ENCODE assay signal across 31 mouse cellular contexts in genomic region chr6:108755936-108756335, GRCm38 (mm10). TPM values are rescaled to one million over a fixed set of nuclear protein-coding genes. Genes with fewer than 3 reads are reported as not detected.
A peak's percentile ranks its signal among the peaks of the same experiment; 100 is the strongest.
DNase-seq lines count a peak whose midpoint lies in the region; TF ChIP-seq lines count a peak whose summit lies in the region.
"Had no signal": no experiment of that assay in that cellular context is flagged by ENCODE, and none has a peak within 500 bp of the region (broad histone marks: within the 10 kb centered on the region; RNA-seq: fewer than 3 reads in every experiment).

No protein-coding gene starts in this region.

- no peak for DNase-seq in testis, postnatal 10 days (ENCODE audit: low spot score)
- DNase-seq in monocyte, adult 2 months (ENCODE audit: low read depth in 1 of 2, low spot score in 2 of 2) = peak; percentile 15 to 20
- DNase-seq in cerebellum, adult 9-10 months = no peak
- no peak for DNase-seq in urinary bladder, postnatal 10 days (ENCODE audit: low spot score)
- DNase-seq in cerebellum, adult 8-10 months = no peak
- DNase-seq: adrenal gland, adult 2 months; adrenal gland, postnatal 36 days; cerebellum, adult 2 months; cerebellum, postnatal 36 days; embryo, embryonic 11 days; gastrocnemius, postnatal 36 days; heart, adult 2 months; heart, postnatal 4 days; kidney, adult 2 months; kidney, postnatal 36 days; liver, embryonic 13.5 days; lung, adult 2 months; lung, postnatal 10 days; right cerebral cortex, postnatal 14 days had no signal

- H3K4me1 ChIP-seq in testis, adult 2 months (ENCODE audit: control insufficient read depth, insufficient read depth, low read length) = peaks cover 2% of the 10 kb centered on the region; the same call in 1 of the 2 replicates
- H3K4me1 ChIP-seq in bone marrow macrophage, adult 2 months (ENCODE audit: control insufficient read depth, insufficient read depth, low read length) = peaks cover 44% of the 10 kb centered on the region
- H3K4me1 ChIP-seq: embryonic facial prominence, embryonic 13.5 days; forebrain, embryonic 10.5 days; forebrain, embryonic 15.5 days; heart, embryonic 12.5 days; limb, embryonic 13.5 days; liver, embryonic 13.5 days; neural tube, embryonic 13.5 days had no signal

- TF ChIP-seq POLR2A in testis, adult 2 months (IDR thresholded peaks at IDR 0.05; ENCODE audit: control insufficient read depth, low read depth, low read length) = no peak
- no peak for TF ChIP-seq POLR2A in bone marrow macrophage, adult 2 months (IDR thresholded peaks at IDR 0.05; ENCODE audit: borderline replicate concordance, low read depth, low read length)

- H3K4me3 ChIP-seq in testis, adult 2 months (ENCODE audit: control insufficient read depth, low read depth, low read length) = peak overlapping the region; percentile 25; the same call in 1 of the 2 replicates
- no peak overlapping the region for H3K4me3 ChIP-seq in bone marrow macrophage, adult 2 months (ENCODE audit: insufficient read depth, low read length)
- H3K4me3 ChIP-seq: embryonic facial prominence, embryonic 13.5 days; forebrain, embryonic 10.5 days; forebrain, embryonic 15.5 days; heart, adult 2 months; heart, embryonic 12.5 days; layer of hippocampus, adult 2 months; left cerebral cortex, adult 2 months; limb, embryonic 13.5 days; liver, embryonic 13.5 days; neural tube, embryonic 13.5 days had no signal

- H3K27ac ChIP-seq in testis, adult 2 months (ENCODE audit: control insufficient read depth, insufficient read depth, low read depth, low read length) = no peak overlapping the region
- 0 out of 2 replicates have a peak overlapping the region, but pooled peaks have one; percentile 8 for H3K27ac ChIP-seq in bone marrow macrophage, adult 2 months (ENCODE audit: insufficient read depth, low read depth, low read length)
- H3K27ac ChIP-seq: embryonic facial prominence, embryonic 13.5 days; forebrain, embryonic 10.5 days; forebrain, embryonic 15.5 days; heart, adult 2 months; hindbrain, embryonic 14.5 days; layer of hippocampus, adult 2 months; left cerebral cortex, adult 2 months; limb, embryonic 13.5 days; liver, embryonic 13.5 days; neural tube, embryonic 13.5 days; stomach, postnatal 0 days had no signal

- TF ChIP-seq CTCF in testis, adult 2 months (IDR thresholded peaks at IDR 0.05; ENCODE audit: control insufficient read depth, insufficient read depth, insufficient replicate concordance, low read depth, low read length) = no peak
- TF ChIP-seq CTCF in bone marrow macrophage, adult 2 months (IDR thresholded peaks at IDR 0.05; ENCODE audit: low read depth, low read length) = no peak

- H3K27me3 ChIP-seq in testis, adult 2 months (ENCODE audit: control insufficient read depth, insufficient read depth, low read length) = no peaks in the 10 kb centered on the region
- H3K27me3 ChIP-seq: embryonic facial prominence, embryonic 13.5 days; forebrain, embryonic 15.5 days; heart, embryonic 12.5 days; limb, embryonic 13.5 days; liver, embryonic 13.5 days; neural tube, embryonic 13.5 days had no signal

- no peaks in the 10 kb centered on the region for H3K36me3 ChIP-seq in testis, adult 2 months (ENCODE audit: control insufficient read depth, insufficient read depth, low read length)
- H3K36me3 ChIP-seq: embryonic facial prominence, embryonic 13.5 days; forebrain, embryonic 10.5 days; forebrain, embryonic 15.5 days; heart, embryonic 12.5 days; limb, embryonic 13.5 days; liver, embryonic 13.5 days; neural tube, embryonic 13.5 days had no signal

RNA-seq across cellular contexts. Expression of gene Arl8b, which starts 27.0 kb away (rescaled TPM):
- 26.0 and 37.0 TPM in 2 replicates for polyA plus RNA-seq in testis, adult 2 months (2012; rRNA removed)
- polyA plus RNA-seq in bone marrow macrophage, adult 2 months (2012; ENCODE audit: insufficient read depth, insufficient read length, missing spikeins) = 103 and 114 TPM in 2 replicates

Comparison
In these comparisons a context has a peak if more than half of its experiments do, and no peak if none do; other contexts are left out.
1. DNase-seq: peak in monocyte, adult 2 months (2 of 2); none in testis, postnatal 10 days (single experiment), cerebellum, adult 9-10 months (single experiment), urinary bladder, postnatal 10 days (single experiment) and cerebellum, adult 8-10 months (single experiment).